Mouse (Mus musculus): ENCODE results near the gene Tacc2.

GRCm38 (mm10) chr7:130553321-130553720, 23.9 kb upstream of the Tacc2 start:
- TF ChIP-seq CTCF (IDR thresholded peaks at IDR 0.05; ENCODE audit: low read depth) (no peak), EP300 (optimal IDR thresholded peaks at IDR 0.05) (no peak)

Measured in stomach, postnatal 0 days (tissue).